Mouse (Mus musculus): ENCODE data around the gene Gm43517. TPM values are rescaled to one million over a fixed set of nuclear protein-coding genes. Genes with fewer than 3 reads are reported as not detected.

Gene Gm43517
- total RNA-seq, 2 experiments from 2014 or later, result not detected

DNA sequence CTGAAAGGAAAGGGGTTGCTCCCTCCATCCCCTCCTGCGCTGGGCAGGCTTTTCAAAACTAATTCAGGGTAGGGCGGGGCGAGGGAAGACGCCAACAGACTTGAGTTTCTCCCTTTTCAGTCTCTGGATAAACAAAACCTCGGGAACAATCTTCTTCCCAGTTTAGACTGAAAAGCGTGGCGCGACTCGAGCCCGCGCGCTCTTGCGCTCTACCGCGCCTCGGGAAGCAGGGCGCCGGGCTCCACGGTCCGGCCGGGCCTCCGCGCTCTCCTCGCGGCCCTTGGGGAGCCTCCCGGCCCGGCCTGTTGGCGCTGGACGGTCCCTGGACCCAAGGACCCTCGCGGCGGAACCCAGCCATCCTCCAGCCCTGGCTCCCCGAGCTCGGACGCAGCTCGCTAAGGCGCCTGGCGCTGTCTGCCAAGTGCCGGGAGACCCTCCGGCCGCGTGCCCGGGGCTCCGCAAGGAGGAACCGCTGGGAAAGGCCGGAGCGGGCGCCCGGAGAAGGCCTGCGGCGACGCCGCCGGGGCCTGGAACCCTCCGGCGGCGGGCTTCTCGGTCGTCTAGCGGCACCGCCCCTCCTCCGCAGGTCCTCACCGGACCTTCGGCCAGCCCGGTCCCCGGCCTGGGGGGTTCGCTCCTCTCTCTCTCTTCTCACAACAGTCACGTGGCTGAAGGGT lies 16.3 kb downstream of the Gm43517 start:
- DNase-seq (ENCODE audit: low spot score in 2 of 2), result no peak

- no peak for DNase-seq (ENCODE audit: low spot score in 2 of 2)
These were observed 16.8 kb downstream of the Gm43517 start for GRCm38 (mm10) chr12:49401796-49402130.

GRCm38 (mm10) chr12:49409833-49410232 lies 24.9 kb downstream of the Gm43517 start:
- no peak for DNase-seq (ENCODE audit: low spot score in 2 of 2)

GRCm38 (mm10) chr12:49417963-49418362 lies 33.0 kb downstream of the Gm43517 start:
- DNase-seq (ENCODE audit: low spot score in 2 of 2), result no peak

Other genes with a start within 250 kb of the Gm43517 start
- not detected for gene Foxg1, start 2.5 kb upstream of the Gm43517 start, total RNA-seq (2021)

Measured in gastrocnemius, postnatal 4 days (tissue).